Mouse (Mus musculus) forebrain, embryonic 13.5 days (tissue): ENCODE data around the gene Ldah. TPM values are rescaled to one million over a fixed set of nuclear protein-coding genes. Genes with fewer than 3 reads are reported as not detected.
A peak's percentile ranks its signal among the peaks of the same experiment; 100 is the strongest.

Experiments used
- ATAC-seq: fragments of 200-750 bp; cut with Nextera tagmentation; 2 replicates; pipeline ENCODE4 v1.8.0; 2017
- H3K27ac ChIP-seq: fragments of 300-500 bp; sonication (generic); 2 replicates; pipeline ENCODE4 v1.5.1; 2015; ENCODE audit warnings: inconsistent platforms, mild to moderate bottlenecking, moderate library complexity
- H3K27me3 ChIP-seq: fragments of 300-500 bp; sonication (generic); 2 replicates; pipeline ENCODE4 v1.6.1; 2015; ENCODE audit warnings: mild to moderate bottlenecking, inconsistent platforms
- H3K36me3 ChIP-seq: fragments of 300-500 bp; sonication (generic); 2 replicates; pipeline ENCODE4 v1.6.1; 2015; ENCODE audit warnings: mild to moderate bottlenecking, inconsistent platforms; ENCODE audit not compliant: poor library complexity, severe bottlenecking
- H3K4me1 ChIP-seq: fragments of 300-500 bp; sonication (generic); 2 replicates; pipeline ENCODE4 v1.6.1; 2015; ENCODE audit warnings: inconsistent platforms
- H3K4me2 ChIP-seq: fragments of 300-500 bp; sonication (generic); 2 replicates; pipeline ENCODE4 v1.6.1; 2015; ENCODE audit warnings: inconsistent platforms, mild to moderate bottlenecking, moderate library complexity
- H3K4me3 ChIP-seq: fragments of 300-500 bp; sonication (generic); 2 replicates; pipeline ENCODE4 v1.5.1; 2015; ENCODE audit warnings: mild to moderate bottlenecking, inconsistent platforms
- H3K9ac ChIP-seq: fragments of 300-500 bp; sonication (generic); 2 replicates; pipeline ENCODE4 v1.6.1; 2015; ENCODE audit warnings: mild to moderate bottlenecking, inconsistent platforms
- H3K9me3 ChIP-seq: fragments of 300-500 bp; sonication (generic); replicated peaks from 2 replicates; pipeline ENCODE4 v1.6.1; 2016; ENCODE audit warnings: inconsistent platforms
- WGBS: fragments of 180-500 bp; shearing (Covaris S2); methylation state at CpG from one replicate; pipeline ENCODE4 v1.1.7; 2015; 5-methylcytosine and 5-hydroxymethylcytosine counted together
- polyA plus RNA-seq: library from polyadenylated mRNA; unstranded; fragments of >200 nt; fragmentation: Nextera tagmentation; extraction: Ambion mirVana; gene quantifications from 2 replicates; pipeline ENCODE4 v1.2.1, GENCODE M21; 2015

Gene Ldah
- polyA plus RNA-seq, 1 experiment from 2014 or later, result 84.7 TPM

- Histone ChIP-seq H3K36me3 (peaks cover 52% of the 10 kb centered on the region; the same call in 1 of the 2 replicates), H3K4me3 (no peak overlapping the region), H3K9me3 (no peaks in the 10 kb centered on the region), H3K4me2 (no peak overlapping the region), H3K9ac (no peak overlapping the region; the same call in 1 of the 2 replicates), H3K27me3 (no peaks in the 10 kb centered on the region), H3K4me1 (no peaks in the 10 kb centered on the region), H3K27ac (no peak overlapping the region)
- no peak for ATAC-seq
- 90% methylated on average over 10 of the region's 10 CpGs for WGBS
Measured at GRCm38 (mm10) chr12:8321506-8321905, 113.6 kb downstream of the Ldah start.

GRCm38 (mm10) chr12:8324086-8324485 is 116.2 kb downstream of the Ldah start:
- ATAC-seq, result no peak
- Histone ChIP-seq H3K36me3 (peaks cover 40% of the 10 kb centered on the region; the same call in 1 of the 2 replicates), H3K4me3 (no peak overlapping the region), H3K4me1 (peaks cover 9% of the 10 kb centered on the region), H3K9ac (no peak overlapping the region), H3K4me2 (no peak overlapping the region), H3K9me3 (no peaks in the 10 kb centered on the region), H3K27me3 (no peaks in the 10 kb centered on the region), H3K27ac (no peak overlapping the region)
- WGBS, result 89% methylated on average over 10 of the region's 10 CpGs

DNA sequence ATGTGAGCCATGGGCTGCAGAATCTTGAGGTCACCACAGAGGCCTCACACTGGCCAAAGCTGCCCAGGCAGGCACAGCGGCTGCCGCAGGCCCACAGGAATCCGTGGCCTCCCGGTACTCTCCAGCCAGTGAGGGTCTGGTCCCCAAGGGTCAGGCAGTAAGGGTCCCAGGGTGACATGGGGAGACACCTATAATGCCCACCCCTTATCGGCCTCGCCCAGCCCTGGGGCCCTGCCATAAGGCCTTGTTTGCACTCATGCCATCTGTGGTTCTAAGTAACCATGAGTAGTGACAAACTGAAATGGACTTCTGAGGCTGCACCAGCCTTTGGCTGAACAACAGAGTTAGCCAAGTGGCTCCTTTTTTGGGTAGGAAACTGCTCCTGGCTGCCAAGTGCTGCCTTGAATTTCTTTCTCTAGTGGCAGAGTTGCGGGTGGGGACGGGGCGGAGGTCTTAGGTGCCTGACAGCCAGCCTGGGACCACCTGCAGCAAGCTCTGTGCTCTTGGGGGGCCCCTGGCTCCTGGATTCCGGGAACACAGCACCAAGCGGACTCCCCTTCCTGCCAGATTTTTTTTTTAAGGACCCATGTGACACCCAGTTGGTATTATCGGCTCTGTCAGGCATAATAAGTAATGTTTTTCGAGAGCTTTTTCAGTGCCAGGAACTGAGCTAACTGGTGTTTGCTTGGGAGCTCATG is 117.5 kb downstream of the Ldah start:
- no peak for ATAC-seq
- H3K4me1 ChIP-seq, result peaks cover 9% of the 10 kb centered on the region
- WGBS, result 93% methylated on average over 13 of the region's 13 CpGs
- H3K27me3 ChIP-seq, result no peaks in the 10 kb centered on the region
- H3K36me3 ChIP-seq, result peaks cover 39% of the 10 kb centered on the region; the same call in 1 of the 2 replicates
- no peak overlapping the region for H3K4me2 ChIP-seq
- H3K27ac ChIP-seq, result no peak overlapping the region
- no peak overlapping the region for H3K9ac ChIP-seq
- no peaks in the 10 kb centered on the region for H3K9me3 ChIP-seq
- H3K4me3 ChIP-seq, result no peak overlapping the region

GRCm38 (mm10) chr12:8325943-8326522 is 118.1 kb downstream of the Ldah start:
- Histone ChIP-seq H3K27ac (no peak overlapping the region), H3K27me3 (no peaks in the 10 kb centered on the region), H3K4me2 (no peak overlapping the region), H3K9ac (no peak overlapping the region), H3K9me3 (no peaks in the 10 kb centered on the region), H3K36me3 (peaks cover 34% of the 10 kb centered on the region; the same call in 1 of the 2 replicates), H3K4me3 (no peak overlapping the region), H3K4me1 (peaks cover 9% of the 10 kb centered on the region)
- no peak for ATAC-seq
- 94% methylated on average over 17 of the region's 17 CpGs for WGBS

DNA sequence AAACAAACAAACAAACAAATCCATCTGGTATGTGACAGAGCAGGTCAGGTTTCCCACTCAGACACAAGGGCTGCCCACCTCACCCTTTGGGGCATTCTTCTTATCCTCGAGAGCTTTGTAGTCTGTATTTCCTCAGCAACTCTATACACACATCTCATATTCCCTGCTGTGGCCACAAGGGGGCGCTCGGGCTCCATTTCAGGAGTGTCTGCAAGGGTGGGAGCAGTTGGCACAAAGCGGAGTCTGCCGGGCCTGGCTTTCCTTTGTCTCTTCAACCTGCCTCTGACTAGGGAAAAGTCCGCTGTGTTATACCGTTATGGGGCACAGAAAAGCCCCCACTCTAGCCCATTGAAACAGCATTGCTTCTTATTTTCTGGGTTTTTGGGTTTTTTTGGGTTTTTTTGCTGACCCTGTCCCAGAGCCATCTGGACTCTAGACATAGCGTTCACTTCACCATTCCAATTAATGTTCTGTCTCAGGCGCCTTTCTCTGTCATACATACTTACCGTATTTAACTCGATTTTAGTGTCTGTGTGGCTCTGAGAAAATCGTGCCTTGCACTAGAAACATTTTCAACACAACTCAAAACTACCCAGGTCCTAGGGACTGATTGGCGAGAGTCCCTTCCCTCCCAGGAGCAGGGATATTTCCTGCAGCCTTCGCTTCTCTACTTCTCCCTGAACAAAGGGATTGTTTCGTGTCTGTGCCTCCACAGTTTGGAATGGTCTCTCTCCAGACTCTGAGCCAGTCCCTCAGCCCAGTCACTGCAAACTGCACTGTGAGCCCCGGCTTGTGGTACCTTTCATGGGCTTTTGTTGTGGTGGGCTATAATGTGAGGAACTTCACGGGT is 119.1 kb downstream of the Ldah start:
- H3K4me2 ChIP-seq, result peak overlapping the region; percentile 31
- ATAC-seq, result peak; percentile 94
- H3K4me1 ChIP-seq, result peaks cover 19% of the 10 kb centered on the region
- peak overlapping the region; percentile 56 for H3K9ac ChIP-seq
- H3K27me3 ChIP-seq, result no peaks in the 10 kb centered on the region
- H3K27ac ChIP-seq, result peak overlapping the region; percentile 69
- 16% methylated on average over 17 of the region's 17 CpGs for WGBS
- H3K4me3 ChIP-seq, result no peak overlapping the region
- peaks cover 24% of the 10 kb centered on the region; the same call in 1 of the 2 replicates for H3K36me3 ChIP-seq
- H3K9me3 ChIP-seq, result no peaks in the 10 kb centered on the region

- ATAC-seq, result no peak
- no peak overlapping the region for H3K4me3 ChIP-seq
- 59% methylated on average over 1 of the region's 1 CpGs for WGBS
- H3K9ac ChIP-seq, result peak overlapping the region; percentile 56
- H3K4me1 ChIP-seq, result peaks cover 23% of the 10 kb centered on the region
- no peaks in the 10 kb centered on the region for H3K9me3 ChIP-seq
- peak overlapping the region; percentile 69 for H3K27ac ChIP-seq
- no peak overlapping the region for H3K4me2 ChIP-seq
- no peaks in the 10 kb centered on the region for H3K27me3 ChIP-seq
- 0 out of 2 replicates have a peak, but pooled peaks cover 22% of the 10 kb centered on the region for H3K36me3 ChIP-seq
Measured at GRCm38 (mm10) chr12:8327675-8328053, 119.8 kb downstream of the Ldah start.

GRCm38 (mm10) chr12:8329236-8329635 is 121.3 kb downstream of the Ldah start:
- no peak overlapping the region for H3K4me3 ChIP-seq
- H3K9me3 ChIP-seq, result no peaks in the 10 kb centered on the region
- 0 out of 2 replicates have a peak, but pooled peaks cover 18% of the 10 kb centered on the region for H3K36me3 ChIP-seq
- peaks cover 23% of the 10 kb centered on the region for H3K4me1 ChIP-seq
- WGBS, result 88% methylated on average over 7 of the region's 7 CpGs
- H3K27ac ChIP-seq, result no peak overlapping the region
- no peaks in the 10 kb centered on the region for H3K27me3 ChIP-seq
- H3K9ac ChIP-seq, result no peak overlapping the region
- no peak for ATAC-seq
- no peak overlapping the region for H3K4me2 ChIP-seq

- Histone ChIP-seq H3K9me3 (no peaks in the 10 kb centered on the region), H3K36me3 (peaks cover 17% of the 10 kb centered on the region), H3K27ac (peak overlapping the region; percentile 57), H3K4me1 (peaks cover 23% of the 10 kb centered on the region), H3K27me3 (no peaks in the 10 kb centered on the region), H3K4me2 (no peak overlapping the region), H3K9ac (0 out of 2 replicates have a peak overlapping the region, but pooled peaks have one; percentile 8), H3K4me3 (no peak overlapping the region)
- WGBS, result 72% methylated on average over 14 of the region's 14 CpGs
- 0 out of 2 replicates have a peak, but pooled peaks have one; percentile 1 for ATAC-seq
Measured at GRCm38 (mm10) chr12:8331489-8332173, 123.7 kb downstream of the Ldah start.

- H3K9ac ChIP-seq, result 0 out of 2 replicates have a peak overlapping the region, but pooled peaks have one; percentile 8
- peak; percentile 5; the same call in 1 of the 2 replicates for ATAC-seq
- whole genome bisulfite sequencing, result 46% methylated on average over 5 of the region's 5 CpGs
- H3K4me3 ChIP-seq, result no peak overlapping the region
- H3K27me3 ChIP-seq, result no peaks in the 10 kb centered on the region
- H3K9me3 ChIP-seq, result no peaks in the 10 kb centered on the region
- no peak overlapping the region for H3K4me2 ChIP-seq
- H3K36me3 ChIP-seq, result peaks cover 22% of the 10 kb centered on the region
- H3K4me1 ChIP-seq, result peaks cover 20% of the 10 kb centered on the region
- no peak overlapping the region for H3K27ac ChIP-seq
Measured at GRCm38 (mm10) chr12:8332174-8332542, 124.3 kb downstream of the Ldah start.

- 92% methylated on average over 8 of the region's 8 CpGs for WGBS
- Histone ChIP-seq H3K4me3 (no peak overlapping the region), H3K27me3 (no peaks in the 10 kb centered on the region), H3K4me2 (no peak overlapping the region), H3K9me3 (no peaks in the 10 kb centered on the region), H3K27ac (no peak overlapping the region), H3K36me3 (peaks cover 33% of the 10 kb centered on the region), H3K4me1 (peaks cover 19% of the 10 kb centered on the region), H3K9ac (no peak overlapping the region)
- no peak for ATAC-seq
Measured at GRCm38 (mm10) chr12:8333617-8334016, 125.7 kb downstream of the Ldah start.

- Histone ChIP-seq H3K27me3 (no peaks in the 10 kb centered on the region), H3K9me3 (no peaks in the 10 kb centered on the region), H3K9ac (no peak overlapping the region), H3K36me3 (peaks cover 32% of the 10 kb centered on the region), H3K4me3 (no peak overlapping the region), H3K4me1 (peaks cover 25% of the 10 kb centered on the region), H3K4me2 (no peak overlapping the region), H3K27ac (no peak overlapping the region)
- 91% methylated on average over 4 of the region's 4 CpGs for WGBS
- ATAC-seq, result no peak
Measured at GRCm38 (mm10) chr12:8334261-8334660, 126.4 kb downstream of the Ldah start.
